Mouse (Mus musculus) thymus, adult 2 months (tissue): Measurements from ENCODE around the gene Pfn5.

Experiments used
- CTCF ChIP-seq: fragments of 200-500 bp; IDR thresholded peaks from 2 replicates; pipeline ENCODE4 v1.5.1; 2012; ENCODE audit warnings: mild to moderate bottlenecking, control low read depth, low read length, moderate library complexity, borderline replicate concordance; ENCODE audit not compliant: control insufficient read depth, poor library complexity, insufficient read depth; ENCODE audit errors: extremely low read depth
- POLR2A ChIP-seq: fragments of 200-500 bp; IDR thresholded peaks from 2 replicates; pipeline ENCODE4 v1.6.1; 2012; ENCODE audit warnings: mild to moderate bottlenecking, low read length, control low read depth, moderate library complexity; ENCODE audit not compliant: control insufficient read depth, poor library complexity, insufficient read depth; ENCODE audit errors: extremely low read depth

GRCm38 (mm10) chrX:95600609-95601008 is 42.7 kb downstream of the Pfn5 start:
- no peak for TF ChIP-seq POLR2A
- TF ChIP-seq CTCF: no peak
